Comparison of ENCODE assay signal across 28 mouse cellular contexts in the genomic region with DNA sequence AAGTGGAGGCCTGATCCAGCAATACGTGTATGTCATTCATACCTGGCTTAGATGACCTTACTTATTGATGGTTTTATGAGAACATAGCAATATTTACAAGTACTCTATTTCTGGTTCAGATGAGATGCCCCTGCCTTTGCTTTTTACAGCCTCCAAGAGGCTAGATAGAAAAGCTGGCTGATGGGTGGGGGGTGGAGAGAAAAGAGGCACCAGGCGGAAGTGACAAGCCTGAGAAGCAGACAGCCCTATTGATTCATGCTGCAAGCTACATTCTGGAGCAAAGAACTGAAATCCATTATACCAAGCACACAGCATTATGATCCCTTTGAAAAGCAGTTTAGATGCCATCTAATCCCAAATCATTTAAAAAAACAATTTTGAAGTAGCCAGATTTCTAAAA. TPM values are rescaled to one million over a fixed set of nuclear protein-coding genes. Genes with fewer than 3 reads are reported as not detected.
A peak's percentile ranks its signal among the peaks of the same experiment; 100 is the strongest.
DNase-seq lines count a peak whose midpoint lies in the region; TF ChIP-seq lines count a peak whose summit lies in the region.
"Had no signal": no experiment of that assay in that cellular context is flagged by ENCODE, and none has a peak within 500 bp of the region (broad histone marks: within the 10 kb centered on the region; RNA-seq: fewer than 3 reads in every experiment).

No protein-coding gene starts in this region.

- peak; percentile 16 for DNase-seq in embryo, embryonic 11 days
- DNase-seq in embryo, embryonic 9.5 days (ENCODE audit: extremely low spot score): no peak
- no peak for DNase-seq in layer of hippocampus, adult 2 months (ENCODE audit: low spot score in 2 of 2)
- no peak for DNase-seq in layer of hippocampus, adult 9-11 months
- DNase-seq in CD4-positive, CD25-positive, alpha-beta regulatory T cell, adult 2 months (ENCODE audit: low read depth, low spot score): peak; percentile 19
- DNase-seq in naive thymus-derived CD4-positive, alpha-beta T cell, adult 2 months (ENCODE audit: low read depth): peak; percentile 19
- DNase-seq in lung, postnatal 4 days: no peak
- DNase-seq: adrenal gland, adult 8-10 months; cerebellum, adult 18-20 months; cerebellum, postnatal 36 days; gastrocnemius, postnatal 36 days; heart, postnatal 36 days; kidney, adult 8-10 months; kidney, postnatal 14 days; layer of hippocampus, postnatal 36 days; lung, adult 2 months; lung, postnatal 14 days; right cerebral cortex, postnatal 4 days; thymus, postnatal 14 days had no signal

- H3K4me3 ChIP-seq in layer of hippocampus, adult 2 months: no peak overlapping the region
- H3K4me3 ChIP-seq: embryonic facial prominence, embryonic 13.5 days; erythroblast, embryonic 14.5 days; heart, embryonic 15.5 days; hindbrain, embryonic 15.5 days; intestine, embryonic 15.5 days; limb, embryonic 13.5 days; liver, embryonic 12.5 days; midbrain, embryonic 15.5 days; myocyte had no signal

- TF ChIP-seq CTCF in layer of hippocampus, adult 2 months (conservative IDR thresholded peaks at IDR 0.05): no peak

- peak overlapping the region; percentile 2; the same call in 1 of the 2 replicates for H3K27ac ChIP-seq in layer of hippocampus, adult 2 months
- H3K27ac ChIP-seq: embryonic facial prominence, embryonic 13.5 days; heart, embryonic 15.5 days; hindbrain, embryonic 15.5 days; intestine, embryonic 15.5 days; limb, embryonic 13.5 days; midbrain, embryonic 15.5 days had no signal

RNA-seq across cellular contexts. Expression of gene Nrf1, which starts 37.6 kb away (rescaled TPM):
- total RNA-seq in layer of hippocampus, adult 2 months (2021): 10 to 100 TPM; 25.9 to 26.0 TPM

Comparison
In these comparisons a context has a peak if more than half of its experiments do, and no peak if none do; other contexts are left out.
1. DNase-seq: peak in embryo, embryonic 11 days (single experiment), CD4-positive, CD25-positive, alpha-beta regulatory T cell, adult 2 months (single experiment) and naive thymus-derived CD4-positive, alpha-beta T cell, adult 2 months (single experiment); none in embryo, embryonic 9.5 days (single experiment), layer of hippocampus, adult 2 months (0 of 2), layer of hippocampus, adult 9-11 months (single experiment) and lung, postnatal 4 days (0 of 2).